Mouse (Mus musculus) olfactory bulb, adult 2 months (tissue): ENCODE results near the gene Armc7.

Experiments
- CTCF ChIP-seq: fragments of 200-500 bp; IDR thresholded peaks from 2 replicates; pipeline ENCODE4 v1.5.1; 2012; ENCODE audit warnings: low read depth, mild to moderate bottlenecking, low read length, moderate library complexity; ENCODE audit not compliant: insufficient read depth
- POLR2A ChIP-seq: fragments of 200-500 bp; IDR thresholded peaks from 2 replicates; pipeline ENCODE4 v1.6.1; 2012; ENCODE audit warnings: mild to moderate bottlenecking, low read depth, low read length, moderate library complexity; ENCODE audit not compliant: insufficient read depth

DNA sequence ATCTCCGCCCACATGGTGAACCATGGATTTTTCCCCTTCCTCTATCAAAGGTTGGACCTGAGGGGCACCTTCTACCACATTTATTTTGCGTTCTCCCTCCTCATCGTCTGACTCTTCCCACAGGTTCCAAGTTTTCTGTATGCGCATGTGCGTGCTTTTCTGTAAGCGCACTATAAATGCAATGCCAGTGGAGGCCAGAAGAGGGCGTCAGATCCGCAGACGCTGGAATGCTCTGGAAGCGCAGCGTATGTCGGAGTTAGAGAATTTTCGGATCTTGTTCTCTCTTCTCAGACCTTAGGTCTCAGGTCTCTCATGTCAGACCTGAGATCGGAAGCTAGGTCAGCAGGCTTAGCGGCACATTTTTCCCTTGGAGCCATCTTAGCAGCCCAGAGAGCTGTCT lies 19.8 kb upstream of the Armc7 start:
- TF ChIP-seq CTCF: no peak
- no peak for TF ChIP-seq POLR2A
